Mouse (Mus musculus) urinary bladder, postnatal 36 days (tissue): ENCODE results near the gene En2.

Experiments
- DNase-seq, 2 experiments: peaks; one replicate each; pipeline ENCODE4 v3.0.0; 2022; ENCODE audit warnings: low spot score in 2 of 2, mixed read lengths in 1 of 2

Gene En2

GRCm38 (mm10) chr5:28165358-28166255, at the start of gene En2:
TSS of gene En2 (plus strand) at chr5:28165694.
- DNase-seq, result peak in 1 of 2 experiments; percentile 30

DNA sequence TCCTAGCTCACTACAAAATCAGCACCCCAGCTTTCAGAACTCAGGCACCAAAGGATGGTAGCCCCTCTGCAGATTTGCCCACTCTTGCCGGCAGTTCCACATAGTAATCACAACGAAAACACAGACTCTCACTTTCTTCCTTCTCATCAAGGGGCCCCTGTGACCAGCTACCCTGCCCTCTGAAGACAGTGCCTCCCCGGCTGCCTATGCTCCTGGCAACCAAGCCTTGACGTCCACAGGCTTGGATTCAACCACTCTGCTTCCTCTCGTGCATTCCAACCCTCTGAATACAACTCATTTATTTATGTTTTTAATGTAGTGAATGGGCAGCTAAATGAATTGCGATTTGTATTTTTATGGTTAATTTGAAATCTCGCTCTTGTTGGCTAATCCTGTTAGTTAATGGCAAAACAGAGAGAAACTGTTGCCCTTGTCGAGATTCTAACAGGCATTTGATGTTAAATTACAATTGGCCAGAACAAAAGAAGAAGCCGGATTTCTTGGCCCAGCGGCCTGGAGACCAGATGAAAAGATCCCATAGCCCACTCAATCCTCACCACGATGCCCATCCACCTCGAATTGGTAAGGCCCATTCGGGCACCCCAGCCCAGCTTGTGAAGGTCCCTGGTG, 48.1 kb upstream of the En2 start:
- DNase-seq, result no peak

GRCm38 (mm10) chr5:28117882-28118530, 47.5 kb upstream of the En2 start:
- DNase-seq, result no peak

DNA sequence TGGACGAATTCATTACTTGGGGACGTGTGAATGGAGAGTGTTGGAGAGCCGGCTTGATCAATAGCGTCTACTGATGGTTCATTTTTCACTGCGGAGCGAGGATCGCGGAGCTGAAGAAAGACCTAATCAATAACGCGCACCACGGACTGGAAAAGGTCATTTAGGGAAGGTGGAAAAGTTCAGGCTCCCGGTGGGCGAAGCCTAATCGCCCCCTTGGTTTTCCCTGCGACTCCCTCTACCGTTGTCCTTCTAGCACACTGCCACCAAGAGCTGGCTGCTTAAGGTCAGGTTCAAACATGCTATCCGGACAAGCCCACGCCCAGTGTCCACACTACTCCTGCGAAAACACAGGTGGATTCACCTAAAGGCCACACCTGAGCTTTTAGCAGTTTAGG, 47.0 kb upstream of the En2 start:
- no peak for DNase-seq

DNA sequence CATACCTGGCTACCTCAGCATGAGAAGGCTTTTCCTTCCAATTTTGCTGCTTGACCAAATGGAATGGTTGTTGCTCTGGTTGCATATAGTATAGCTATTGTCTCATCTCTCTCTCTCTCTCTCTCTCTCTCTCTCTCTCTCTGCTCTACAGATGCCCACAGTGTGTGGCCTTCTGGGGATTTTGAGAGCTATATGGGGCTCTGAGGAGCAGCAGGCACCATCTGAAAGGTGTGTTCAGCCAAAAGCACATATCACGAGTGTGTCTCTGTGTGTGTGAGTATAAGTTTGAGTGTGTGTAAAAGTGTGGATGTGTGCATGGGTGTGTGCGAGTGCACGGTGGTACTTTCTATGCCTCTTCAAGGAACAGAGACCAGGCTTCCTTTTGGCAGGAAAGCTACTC, 45.9 kb upstream of the En2 start:
- DNase-seq, result no peak

- DNase-seq, result peak; percentile 26 to 61
These were observed 42.7 kb upstream of the En2 start for GRCm38 (mm10) chr5:28122491-28123454.

GRCm38 (mm10) chr5:28123455-28123825, 42.1 kb upstream of the En2 start:
- DNase-seq, result no peak

DNA sequence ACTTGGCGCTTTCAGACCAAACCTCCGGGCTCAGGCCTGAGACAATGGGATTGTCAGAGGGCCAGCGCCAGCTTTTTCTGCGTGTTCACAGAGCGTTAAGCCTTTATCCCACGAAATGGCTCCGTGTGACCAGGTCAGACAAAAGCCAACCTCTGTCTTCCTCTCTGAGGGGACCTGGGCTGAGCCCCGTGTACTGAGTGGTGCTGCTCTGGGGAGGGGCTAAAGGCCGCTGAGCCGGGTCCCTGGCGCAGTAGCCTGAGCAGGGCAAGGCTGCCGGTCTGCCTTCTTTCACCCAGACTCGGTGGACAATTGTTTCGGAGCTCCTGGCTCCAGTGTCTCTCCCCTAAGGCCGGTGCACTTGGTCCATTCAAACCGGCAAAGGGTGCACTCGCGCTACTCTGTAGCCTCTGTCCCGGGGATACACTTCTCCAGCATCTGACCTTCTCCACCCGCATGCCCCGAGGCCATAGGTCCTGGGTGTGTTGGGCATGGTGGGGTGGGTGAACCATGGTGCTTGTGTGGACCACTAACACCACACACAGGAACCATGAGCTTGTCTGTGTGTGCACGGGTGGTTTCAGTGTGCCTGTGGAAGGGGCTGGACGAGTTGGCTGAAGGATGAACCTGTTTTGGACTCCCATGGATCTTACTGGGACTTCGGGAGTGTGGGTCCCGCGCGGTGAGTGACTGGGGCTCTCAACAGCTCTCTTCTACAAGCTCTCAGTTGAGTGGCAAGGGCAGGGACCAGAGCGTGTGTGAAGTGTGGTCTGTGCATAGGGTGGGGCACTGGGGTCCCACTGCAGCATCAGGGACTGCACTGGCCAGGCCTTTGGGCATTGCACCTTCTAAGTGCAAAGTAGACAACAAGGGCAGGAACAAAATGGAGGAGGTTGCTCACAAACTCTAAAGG, 40.9 kb upstream of the En2 start:
- DNase-seq, result no peak

DNA sequence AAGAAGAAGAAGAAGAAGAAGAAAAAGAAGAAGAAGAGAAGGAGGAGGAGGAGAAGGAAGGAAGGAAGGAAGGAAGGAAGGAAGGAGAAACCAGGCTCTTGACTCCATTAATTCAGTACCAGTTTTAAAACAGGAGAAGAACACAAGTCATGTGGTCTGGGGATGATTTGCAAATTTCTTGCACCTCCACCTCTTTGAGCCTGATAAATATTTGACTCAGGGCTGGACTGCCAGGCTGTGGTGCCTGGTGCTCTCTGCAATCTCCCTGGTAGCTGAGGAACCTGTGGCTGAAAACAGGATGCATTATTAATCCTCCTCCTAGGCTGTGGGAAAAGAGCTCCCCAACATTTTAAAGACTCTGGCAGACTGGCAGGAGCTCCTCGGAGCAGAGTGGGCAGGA, 36.6 kb upstream of the En2 start:
- no peak for DNase-seq

DNA sequence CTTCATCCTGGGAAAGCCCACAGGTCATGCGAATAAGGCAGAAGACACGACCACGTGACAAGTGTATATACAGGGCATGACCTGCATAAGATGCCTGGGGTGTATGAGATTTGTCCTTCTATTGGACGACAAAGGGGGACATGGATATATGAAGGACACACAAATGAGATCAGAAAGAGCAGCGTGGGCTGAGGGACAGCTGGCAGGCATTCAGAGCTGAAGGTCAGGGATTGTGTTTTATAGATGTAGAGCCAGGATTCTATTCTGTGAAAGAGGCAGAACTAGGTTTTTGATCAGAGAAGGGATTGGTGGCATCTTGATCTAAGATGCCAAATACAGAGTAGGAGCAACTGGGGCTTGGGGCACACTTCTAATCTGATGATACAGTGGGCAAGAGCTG, 33.3 kb upstream of the En2 start:
- DNase-seq, result no peak

- no peak for DNase-seq
These were observed 29.1 kb upstream of the En2 start for GRCm38 (mm10) chr5:28136438-28136837.

GRCm38 (mm10) chr5:28144555-28144954, 20.9 kb upstream of the En2 start:
- no peak for DNase-seq

DNA sequence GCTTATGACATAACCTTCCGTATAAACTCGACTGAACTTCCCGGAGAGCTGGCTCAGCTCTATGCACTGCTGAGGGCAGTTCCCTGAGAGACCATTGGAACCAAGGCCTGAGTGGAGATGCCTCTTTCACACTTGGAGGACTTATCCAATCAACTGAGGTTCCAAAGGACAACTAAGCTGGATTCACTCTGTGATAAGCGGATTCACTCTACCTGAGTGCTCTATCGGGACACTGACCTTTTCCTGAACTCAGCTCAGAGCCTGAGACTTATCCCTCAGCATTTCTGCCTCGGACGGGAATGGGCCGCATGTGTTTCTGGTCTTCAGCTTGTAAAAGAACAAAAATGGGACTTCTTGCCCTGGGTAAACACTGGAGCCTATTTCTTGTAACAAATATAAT, 19.5 kb upstream of the En2 start:
- DNase-seq, result no peak

DNA sequence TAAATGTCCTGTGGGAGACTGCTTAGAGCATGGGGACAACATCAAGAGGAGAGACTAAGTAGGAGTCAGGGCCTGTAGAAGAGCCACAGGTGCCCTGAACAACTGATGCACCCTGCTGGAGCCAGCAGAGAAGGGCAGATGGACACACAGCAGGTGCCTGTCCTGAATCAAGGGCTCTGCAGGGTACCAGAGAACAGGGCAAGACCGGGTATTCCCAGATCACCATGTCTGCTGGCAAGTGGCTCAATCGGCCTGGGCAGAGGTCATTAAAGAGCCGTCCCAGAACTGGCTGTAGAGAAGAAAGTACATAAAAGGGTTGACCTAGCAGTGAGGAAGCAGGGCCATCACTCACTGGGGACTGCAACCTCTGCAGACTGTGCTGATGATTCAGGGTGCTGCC, 17.0 kb upstream of the En2 start:
- no peak for DNase-seq

DNA sequence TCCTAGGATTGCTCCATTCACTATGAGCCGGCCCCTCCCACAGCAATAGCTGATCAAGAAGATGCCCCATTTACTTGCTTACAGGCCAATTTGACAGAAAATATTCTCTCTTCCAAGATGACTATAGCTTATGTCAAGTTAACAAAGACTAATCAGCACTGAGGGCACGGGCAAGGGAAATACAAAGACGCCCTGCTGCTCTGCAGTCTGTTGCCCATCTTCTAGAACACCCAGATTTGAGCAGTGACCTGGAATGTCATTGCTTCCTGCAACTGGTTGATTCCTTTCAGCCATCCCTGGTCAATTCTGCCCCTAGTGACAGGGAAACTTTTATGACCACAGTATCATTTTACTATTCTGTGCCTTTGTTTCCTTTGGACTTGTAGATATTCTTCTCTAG, 16.1 kb upstream of the En2 start:
- DNase-seq, result no peak

GRCm38 (mm10) chr5:28157044-28157730, 8.3 kb upstream of the En2 start:
- no peak for DNase-seq

- DNase-seq, result no peak
These were observed 7.7 kb upstream of the En2 start for GRCm38 (mm10) chr5:28157781-28158180.

- no peak for DNase-seq
These were observed 7.0 kb upstream of the En2 start for GRCm38 (mm10) chr5:28158308-28159071.

- no peak for DNase-seq
These were observed 6.4 kb upstream of the En2 start for GRCm38 (mm10) chr5:28159072-28159458.
